Mouse (Mus musculus) limb, embryonic 15.5 days (tissue): ENCODE data around the gene Fgd3. TPM values are rescaled to one million over a fixed set of nuclear protein-coding genes. Genes with fewer than 3 reads are reported as not detected.

Experiments used
- ATAC-seq: fragments of 200-750 bp; cut with Nextera tagmentation; 2 replicates; pipeline ENCODE4 v1.8.0; 2017; ENCODE audit warnings: low read depth, moderate TSS enrichment; ENCODE audit not compliant: insufficient number of reproducible peaks, low FRiP score, low TSS enrichment
- H3K27ac ChIP-seq: fragments of 300-500 bp; sonication (generic); 2 replicates; pipeline ENCODE4 v1.5.1; 2015; ENCODE audit warnings: moderate library complexity, mild to moderate bottlenecking, inconsistent platforms
- H3K27me3 ChIP-seq: fragments of 300-500 bp; sonication (generic); 2 replicates; pipeline ENCODE4 v1.6.1; 2015; ENCODE audit warnings: inconsistent platforms
- H3K36me3 ChIP-seq: fragments of 300-500 bp; sonication (generic); 2 replicates; pipeline ENCODE4 v1.6.1; 2015; ENCODE audit warnings: inconsistent platforms
- H3K4me1 ChIP-seq: fragments of 300-500 bp; sonication (generic); 2 replicates; pipeline ENCODE4 v1.6.1; 2015; ENCODE audit warnings: inconsistent platforms
- H3K4me2 ChIP-seq: fragments of 300-500 bp; sonication (generic); 2 replicates; pipeline ENCODE4 v1.6.1; 2015; ENCODE audit warnings: mild to moderate bottlenecking, inconsistent platforms
- H3K4me3 ChIP-seq: fragments of 300-500 bp; sonication (generic); 2 replicates; pipeline ENCODE4 v1.5.1; 2015; ENCODE audit warnings: mild to moderate bottlenecking, inconsistent platforms
- H3K9ac ChIP-seq: fragments of 300-500 bp; sonication (generic); 2 replicates; pipeline ENCODE4 v1.6.1; 2015; ENCODE audit warnings: inconsistent platforms
- H3K9me3 ChIP-seq: fragments of 300-500 bp; sonication (generic); 2 replicates; pipeline ENCODE4 v1.6.1; 2016; ENCODE audit warnings: inconsistent platforms
- WGBS: fragments of 180-500 bp; shearing (Covaris S2); methylation state at CpG from one replicate; pipeline ENCODE4 v1.1.7; 2015; 5-methylcytosine and 5-hydroxymethylcytosine counted together
- polyA plus RNA-seq: library from polyadenylated mRNA; unstranded; fragments of >200 nt; fragmentation: Nextera tagmentation; extraction: Ambion mirVana; gene quantifications from 2 replicates; pipeline ENCODE4 v1.2.1, GENCODE M21; 2015

Gene Fgd3
- 0.37 and 0.40 TPM in 2 replicates for polyA plus RNA-seq

DNA sequence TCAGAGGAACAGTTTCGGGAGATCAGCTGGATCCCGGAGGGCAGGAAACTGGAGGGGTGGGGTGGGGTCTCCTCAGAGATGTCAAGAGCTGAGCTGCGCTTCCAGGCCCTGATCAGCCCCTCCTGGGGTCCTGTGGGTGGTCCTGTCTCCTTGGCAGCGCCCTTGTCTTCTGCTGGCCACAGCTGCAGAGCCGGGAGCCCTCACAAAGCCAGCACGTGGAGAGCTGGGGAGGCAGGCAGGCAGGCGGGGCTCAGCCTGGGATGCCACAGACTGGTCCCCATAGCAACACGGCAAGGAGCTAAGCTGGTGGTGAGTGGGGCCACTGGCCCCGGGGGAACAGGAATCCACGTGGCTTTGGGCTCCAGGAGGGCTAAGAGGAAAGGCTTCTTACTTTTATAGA lies at the start of gene Fgd3:
TSS of gene Fgd3 (minus strand) at position 272 of the 400 bp plus-strand sequence.
- no peaks in the 10 kb centered on the region for H3K27me3 ChIP-seq
- H3K4me2 ChIP-seq: peak within 1 kb of the TSS; percentile 53
- no peaks in the 10 kb centered on the region for H3K9me3 ChIP-seq
- peaks cover 13% of the 10 kb centered on the region for H3K4me1 ChIP-seq
- no peak within 1 kb of the TSS for H3K27ac ChIP-seq
- peak within 1 kb of the TSS; percentile 22 for H3K4me3 ChIP-seq
- no peak for ATAC-seq
- WGBS: 3% methylated on average over 9 of the region's 10 CpGs
- H3K36me3 ChIP-seq: no peaks in the 10 kb centered on the region
- H3K9ac ChIP-seq: 0 out of 2 replicates have a peak within 1 kb of the TSS, but pooled peaks have one; percentile 12

DNA sequence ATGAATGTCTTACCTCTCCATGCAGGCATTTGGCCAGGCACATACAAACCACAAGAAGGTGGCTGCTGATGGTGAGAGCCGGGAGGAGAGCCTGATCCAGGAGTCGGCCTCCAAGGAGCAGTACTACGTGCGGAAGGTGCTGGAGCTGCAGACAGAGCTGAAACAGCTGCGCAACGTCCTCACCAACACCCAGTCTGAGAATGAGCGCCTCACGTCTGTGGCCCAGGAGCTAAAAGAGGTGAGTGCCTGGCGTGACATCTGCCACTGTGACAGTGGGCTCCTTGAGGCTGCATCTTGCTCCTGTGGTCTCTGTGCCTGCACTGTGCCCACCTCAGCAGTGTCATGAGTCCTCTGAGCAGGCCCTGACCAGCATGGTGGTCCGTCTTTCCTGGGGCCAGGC lies 49.3 kb upstream of the Fgd3 start:
- Histone ChIP-seq H3K4me2 (no peak overlapping the region), H3K9me3 (no peaks in the 10 kb centered on the region), H3K27me3 (no peaks in the 10 kb centered on the region), H3K4me1 (peaks cover 21% of the 10 kb centered on the region), H3K36me3 (peaks cover 45% of the 10 kb centered on the region), H3K27ac (no peak overlapping the region), H3K4me3 (no peak overlapping the region), H3K9ac (no peak overlapping the region)
- ATAC-seq: no peak
- WGBS: 91% methylated on average over 10 of the region's 10 CpGs

DNA sequence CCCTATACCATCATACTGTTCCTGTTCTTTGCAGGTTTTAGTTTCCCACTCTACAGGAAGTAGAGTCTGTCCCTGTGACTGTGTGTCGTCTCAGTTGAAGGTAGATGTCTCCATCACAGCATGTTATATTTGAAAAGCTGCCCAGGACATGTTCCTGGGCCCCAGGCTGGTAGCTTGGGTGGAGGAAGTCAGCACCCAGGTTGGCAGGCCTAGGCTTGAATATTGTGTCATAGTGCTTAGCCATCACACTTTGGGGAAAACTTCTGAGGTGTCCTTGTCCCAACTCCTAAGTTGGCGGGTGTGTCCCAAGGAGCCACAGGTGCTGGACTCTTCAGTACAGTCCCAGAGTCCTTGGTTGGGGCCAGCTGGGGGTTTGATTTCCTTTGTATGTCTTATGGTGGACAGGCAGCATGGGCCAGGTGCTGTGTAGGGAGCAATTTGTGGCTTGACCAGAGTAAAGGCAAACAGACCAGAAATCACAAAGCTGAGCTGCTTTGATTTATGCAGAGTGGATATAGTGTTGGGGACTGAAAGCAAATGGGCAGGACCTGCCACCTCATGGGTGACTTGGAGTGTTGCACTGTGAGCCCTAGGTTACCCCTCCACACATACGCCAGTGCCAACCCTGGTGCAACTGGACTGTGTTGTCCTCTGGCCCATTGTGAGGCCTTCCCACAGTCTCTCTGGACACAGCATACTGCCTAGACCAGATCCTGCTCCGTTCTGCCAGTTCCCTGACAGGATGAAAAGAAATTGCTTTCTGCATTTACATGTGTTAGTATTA lies 47.7 kb upstream of the Fgd3 start:
- no peaks in the 10 kb centered on the region for H3K9me3 ChIP-seq
- no peak overlapping the region for H3K4me2 ChIP-seq
- no peak for ATAC-seq
- WGBS: 76% methylated on average over 4 of the region's 4 CpGs
- no peak overlapping the region for H3K27ac ChIP-seq
- H3K36me3 ChIP-seq: peaks cover 34% of the 10 kb centered on the region
- H3K27me3 ChIP-seq: no peaks in the 10 kb centered on the region
- H3K9ac ChIP-seq: no peak overlapping the region
- H3K4me1 ChIP-seq: peaks cover 26% of the 10 kb centered on the region
- no peak overlapping the region for H3K4me3 ChIP-seq

DNA sequence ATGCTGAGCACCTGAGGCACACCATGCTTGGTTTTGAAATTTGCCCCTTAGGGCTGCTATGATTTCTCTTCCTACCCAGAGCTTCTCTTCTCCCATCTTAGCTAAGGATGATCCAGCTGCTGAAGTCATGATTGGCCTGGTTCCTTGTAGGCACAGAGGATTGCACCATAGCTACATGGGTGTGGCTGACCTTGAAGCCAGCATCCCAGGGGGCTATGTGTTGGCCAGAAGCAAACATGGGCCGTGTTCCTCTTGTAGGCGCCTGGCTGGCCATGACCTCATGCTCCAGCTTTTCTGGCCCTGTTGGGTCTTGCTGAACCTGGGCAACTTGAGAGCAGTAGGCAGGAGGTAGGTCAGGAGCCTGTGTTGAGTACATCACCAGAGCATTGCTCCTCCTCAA lies 44.6 kb upstream of the Fgd3 start:
- no peak overlapping the region for H3K9ac ChIP-seq
- H3K27ac ChIP-seq: no peak overlapping the region
- no peak for ATAC-seq
- H3K9me3 ChIP-seq: no peaks in the 10 kb centered on the region
- no peaks in the 10 kb centered on the region for H3K27me3 ChIP-seq
- no peak overlapping the region for H3K4me3 ChIP-seq
- peaks cover 21% of the 10 kb centered on the region for H3K4me1 ChIP-seq
- peaks cover 8% of the 10 kb centered on the region; the same call in 1 of the 2 replicates for H3K36me3 ChIP-seq
- WGBS: 73% methylated on average over 2 of the region's 2 CpGs
- H3K4me2 ChIP-seq: no peak overlapping the region

DNA sequence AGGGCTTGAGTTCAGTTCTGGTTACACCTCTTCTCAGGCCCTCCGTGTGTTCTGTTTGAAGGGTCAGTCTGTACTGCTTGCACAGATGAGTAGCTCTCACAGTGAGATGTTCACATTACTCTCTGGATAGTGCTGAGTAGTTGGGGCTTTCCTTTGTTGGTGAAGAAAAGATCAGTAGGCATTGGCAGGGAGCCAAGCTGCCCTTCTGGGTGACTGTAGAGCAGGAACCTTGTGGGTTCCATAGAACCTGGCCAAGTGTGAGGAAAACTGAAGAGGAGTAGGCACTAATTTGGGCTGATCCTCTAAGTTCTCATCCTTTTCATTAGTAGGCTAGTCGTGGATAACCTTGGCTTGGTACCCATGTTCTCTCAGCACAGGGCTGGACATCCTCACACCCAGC lies 42.7 kb upstream of the Fgd3 start:
- H3K27ac ChIP-seq: no peak overlapping the region
- 93% methylated on average over 2 of the region's 2 CpGs for WGBS
- H3K4me1 ChIP-seq: peaks cover 18% of the 10 kb centered on the region
- H3K4me3 ChIP-seq: no peak overlapping the region
- no peak overlapping the region for H3K9ac ChIP-seq
- H3K9me3 ChIP-seq: no peaks in the 10 kb centered on the region
- H3K4me2 ChIP-seq: no peak overlapping the region
- no peaks in the 10 kb centered on the region for H3K27me3 ChIP-seq
- no peaks in the 10 kb centered on the region for H3K36me3 ChIP-seq
- no peak for ATAC-seq

DNA sequence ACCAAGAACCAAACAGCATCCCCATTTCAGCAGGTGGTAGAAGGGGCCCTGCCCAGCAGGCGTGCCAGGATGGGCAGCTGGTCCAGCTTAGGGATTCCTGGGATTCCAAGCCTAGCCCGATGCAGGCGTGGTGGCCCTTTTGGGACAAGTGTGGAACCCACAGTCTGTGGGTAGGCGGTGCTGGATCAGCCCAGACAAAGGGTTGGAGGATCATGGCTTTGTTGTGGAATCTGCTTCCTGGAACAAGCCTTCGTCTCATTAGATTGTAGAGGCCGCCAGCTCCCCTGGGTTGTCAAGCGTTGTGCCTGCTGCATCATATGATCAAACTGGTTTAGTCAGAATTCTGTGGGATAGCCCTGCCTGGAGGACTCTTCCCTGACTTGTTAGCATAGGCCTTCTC lies 42.3 kb upstream of the Fgd3 start:
- Histone ChIP-seq H3K4me3 (no peak overlapping the region), H3K9ac (no peak overlapping the region), H3K27me3 (no peaks in the 10 kb centered on the region), H3K27ac (no peak overlapping the region), H3K4me1 (peaks cover 18% of the 10 kb centered on the region), H3K9me3 (no peaks in the 10 kb centered on the region), H3K4me2 (no peak overlapping the region), H3K36me3 (no peaks in the 10 kb centered on the region)
- 0 out of 2 replicates have a peak, but pooled peaks have one; percentile 27 for ATAC-seq
- WGBS: 69% methylated on average over 7 of the region's 7 CpGs

DNA sequence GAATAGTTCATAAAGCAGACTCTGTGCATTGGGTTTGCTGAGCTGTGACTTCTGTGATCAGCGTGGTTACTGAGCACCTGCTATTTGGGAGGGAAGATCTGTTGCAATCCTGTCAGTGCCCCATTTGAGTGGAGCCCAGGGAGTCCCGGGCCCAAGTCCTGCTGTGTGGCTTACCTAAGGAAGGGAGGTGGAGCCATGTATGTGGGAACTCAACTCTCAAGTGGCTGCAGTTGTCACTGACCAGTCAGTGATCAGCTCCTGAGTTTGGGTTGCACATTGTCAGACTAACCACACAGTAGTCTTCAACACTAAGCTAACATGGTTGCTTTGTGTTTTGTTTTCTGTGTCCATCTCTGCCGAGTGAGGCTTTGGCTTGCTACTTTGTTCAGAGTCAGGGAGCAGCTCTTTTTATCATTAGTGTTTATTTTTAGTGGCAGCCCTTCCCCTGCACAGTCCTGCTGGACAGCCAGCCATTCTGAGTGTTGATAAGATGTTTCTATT lies 40.8 kb upstream of the Fgd3 start:
- no peak overlapping the region for H3K27ac ChIP-seq
- no peak for ATAC-seq
- no peaks in the 10 kb centered on the region for H3K27me3 ChIP-seq
- H3K4me1 ChIP-seq: peaks cover 17% of the 10 kb centered on the region
- no peaks in the 10 kb centered on the region for H3K9me3 ChIP-seq
- no peak overlapping the region for H3K4me2 ChIP-seq
- WGBS: 45% methylated on average over 3 of the region's 3 CpGs
- 0 out of 2 replicates have a peak, but pooled peaks cover 8% of the 10 kb centered on the region for H3K36me3 ChIP-seq
- no peak overlapping the region for H3K9ac ChIP-seq
- H3K4me3 ChIP-seq: no peak overlapping the region

DNA sequence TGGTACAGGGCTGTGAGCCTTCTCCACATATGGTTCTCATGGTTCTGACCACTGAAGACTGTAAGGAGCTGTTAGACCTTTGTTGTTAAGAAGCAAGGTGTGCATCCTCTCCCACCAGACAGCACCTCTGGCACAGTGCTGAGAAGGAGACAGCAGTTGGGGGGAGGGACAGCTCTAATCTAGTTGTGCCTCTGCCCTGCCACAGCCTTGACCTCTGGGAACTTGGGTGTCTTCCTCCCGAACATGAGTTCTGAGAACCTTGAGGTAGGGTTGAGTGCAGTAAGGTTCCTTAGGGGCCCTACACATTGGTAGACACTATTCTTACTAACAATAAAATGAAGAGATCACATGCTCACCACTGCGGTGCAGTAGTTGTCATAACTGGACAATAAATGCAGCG lies 38.1 kb upstream of the Fgd3 start:
- 88% methylated on average over 3 of the region's 3 CpGs for WGBS

DNA sequence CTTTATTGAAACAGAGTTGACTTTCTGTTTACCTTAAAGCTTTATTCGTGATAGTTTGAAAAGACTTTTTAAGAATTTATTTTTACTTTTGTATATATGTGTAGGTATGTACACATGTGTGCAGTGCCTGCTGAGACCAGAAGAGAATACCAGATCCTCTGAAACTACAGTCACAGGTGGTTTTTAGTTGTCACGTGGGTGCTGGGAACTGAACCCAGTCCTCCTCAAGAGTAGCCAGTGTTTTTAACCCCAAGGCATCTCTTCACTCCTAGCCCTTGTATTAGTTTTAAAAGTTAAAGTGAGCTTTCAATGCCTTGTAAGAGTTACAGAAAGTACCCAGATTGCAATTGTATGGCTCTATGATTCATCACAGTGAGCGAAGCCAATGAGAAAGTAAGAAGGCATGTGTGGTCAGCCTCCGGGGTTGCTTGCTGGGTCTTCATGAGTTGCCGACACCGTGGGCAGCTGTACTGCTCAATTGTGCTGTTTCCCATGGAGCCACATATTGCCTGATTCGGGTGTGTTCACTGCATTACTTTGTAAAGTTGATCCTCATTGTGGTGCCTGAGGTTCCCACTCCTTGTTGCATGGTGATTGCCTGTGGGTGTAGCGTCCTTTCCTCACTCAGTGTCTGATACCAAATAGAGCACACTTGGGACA lies 37.4 kb upstream of the Fgd3 start:
- no peak overlapping the region for H3K4me3 ChIP-seq
- WGBS: 97% methylated on average over 8 of the region's 8 CpGs
- 0 out of 2 replicates have a peak, but pooled peaks cover 8% of the 10 kb centered on the region for H3K36me3 ChIP-seq
- no peaks in the 10 kb centered on the region for H3K9me3 ChIP-seq
- ATAC-seq: no peak
- H3K4me1 ChIP-seq: peaks cover 18% of the 10 kb centered on the region
- no peak overlapping the region for H3K27ac ChIP-seq
- no peak overlapping the region for H3K4me2 ChIP-seq
- no peak overlapping the region for H3K9ac ChIP-seq
- H3K27me3 ChIP-seq: no peaks in the 10 kb centered on the region

More for the DNA sequence above, 38.1 kb upstream of the Fgd3 start:
- Histone ChIP-seq H3K4me3 (no peak overlapping the region), H3K27ac (no peak overlapping the region), H3K36me3 (0 out of 2 replicates have a peak, but pooled peaks cover 8% of the 10 kb centered on the region), H3K9ac (no peak overlapping the region), H3K4me2 (no peak overlapping the region), H3K9me3 (no peaks in the 10 kb centered on the region), H3K27me3 (no peaks in the 10 kb centered on the region), H3K4me1 (peaks cover 17% of the 10 kb centered on the region)
- ATAC-seq: no peak

DNA sequence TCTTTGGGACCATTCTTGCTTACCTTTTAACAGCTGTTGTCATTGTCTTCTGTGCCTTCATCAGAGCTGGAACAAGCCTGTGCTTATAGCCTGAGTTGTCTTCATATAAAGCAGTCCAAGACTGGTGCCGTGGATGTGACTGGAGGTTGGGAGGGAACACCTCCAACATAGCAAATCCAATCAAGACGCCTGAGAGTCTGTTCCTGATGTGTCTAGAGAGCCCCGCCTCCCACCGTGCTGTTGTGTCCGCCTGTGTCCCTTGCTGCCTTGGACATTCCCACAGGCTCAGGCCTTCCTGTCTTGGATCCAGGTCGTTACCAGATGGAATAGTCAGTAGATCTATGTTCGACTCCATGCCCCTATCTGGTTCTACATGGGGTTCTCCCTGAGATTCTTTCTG lies 36.0 kb upstream of the Fgd3 start:
- no peak for ATAC-seq
- Histone ChIP-seq H3K4me2 (no peak overlapping the region), H3K4me3 (no peak overlapping the region), H3K4me1 (peaks cover 18% of the 10 kb centered on the region), H3K9ac (no peak overlapping the region), H3K9me3 (no peaks in the 10 kb centered on the region), H3K27me3 (no peaks in the 10 kb centered on the region), H3K27ac (no peak overlapping the region), H3K36me3 (0 out of 2 replicates have a peak, but pooled peaks cover 11% of the 10 kb centered on the region)
- 85% methylated on average over 7 of the region's 7 CpGs for WGBS

DNA sequence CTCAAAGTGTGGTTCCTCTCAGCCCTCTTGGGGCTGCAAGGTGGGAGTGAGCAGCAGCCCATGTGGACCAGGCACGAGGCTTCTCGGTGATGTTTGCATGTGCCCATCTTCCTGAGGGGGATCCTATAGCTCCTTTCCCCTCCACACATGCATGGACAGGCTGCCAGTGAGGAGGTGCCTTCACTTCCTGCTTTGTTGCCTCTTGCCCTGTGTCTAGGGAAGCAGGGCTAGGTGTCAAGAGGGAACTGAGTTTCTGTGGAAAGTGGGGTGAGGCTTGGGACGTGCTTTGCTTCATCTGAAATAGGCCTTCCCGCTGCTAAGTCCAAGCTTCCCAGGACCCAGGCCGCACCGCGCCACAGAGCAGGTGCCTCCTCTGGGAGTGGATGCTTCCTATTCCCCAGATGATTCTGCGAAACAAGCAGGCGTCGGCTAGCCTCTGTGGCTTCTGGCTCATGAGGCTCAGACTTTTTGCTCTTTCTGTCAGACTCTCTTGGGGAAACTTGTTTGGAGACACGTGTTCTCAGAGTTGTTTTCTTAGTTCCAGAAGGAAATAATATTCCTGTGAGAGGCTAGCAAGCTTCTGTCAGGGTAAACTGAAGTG lies 35.5 kb upstream of the Fgd3 start:
- Histone ChIP-seq H3K9me3 (no peaks in the 10 kb centered on the region), H3K4me3 (no peak overlapping the region), H3K27ac (0 out of 2 replicates have a peak overlapping the region, but pooled peaks have one; percentile 12), H3K36me3 (0 out of 2 replicates have a peak, but pooled peaks cover 11% of the 10 kb centered on the region), H3K27me3 (no peaks in the 10 kb centered on the region), H3K4me1 (peaks cover 15% of the 10 kb centered on the region), H3K4me2 (no peak overlapping the region), H3K9ac (no peak overlapping the region)
- no peak for ATAC-seq
- 82% methylated on average over 11 of the region's 11 CpGs for WGBS
